In genomic region chr7:64501536-64502270, GRCm38 (mm10) we compare ENCODE assay signal across 8 mouse cellular contexts. TPM values are rescaled to one million over a fixed set of nuclear protein-coding genes. Genes with fewer than 3 reads are reported as not detected.
DNase-seq lines count a peak whose midpoint lies in the region; ATAC-seq lines count a peak whose summit lies in the region.

TSS of gene Apba2 (plus strand) at chr7:64501706.

- ATAC-seq in megakaryocyte progenitor cell, adult 5-6 weeks (replicated peaks; ENCODE audit: poor library complexity): peak; percentile 50; the same call in 1 of the 2 replicates
- peak; percentile 77 for ATAC-seq in stomach, embryonic 14.5 days (ENCODE audit: insufficient number of reproducible peaks, insufficient read depth, low FRiP score, low read depth)

- no peak within 1 kb of the TSS for H3K27ac ChIP-seq in stomach, embryonic 14.5 days (ENCODE audit: low read length)

- H3K4me3 ChIP-seq in stomach, embryonic 14.5 days (ENCODE audit: low read depth, low read length): peak within 1 kb of the TSS; percentile 49

- peak within 1 kb of the TSS; percentile 18; the same call in 1 of the 2 replicates for H3K9ac ChIP-seq in stomach, embryonic 14.5 days (replicated peaks; ENCODE audit: low read depth, low read length)

- H3K4me2 ChIP-seq in stomach, embryonic 14.5 days (replicated peaks; ENCODE audit: low read depth, low read length): peak within 1 kb of the TSS; percentile 96

- 0 out of 2 replicates have a peak, but pooled peaks cover 6% of the 10 kb centered on the region for H3K4me1 ChIP-seq in stomach, embryonic 14.5 days (ENCODE audit: control insufficient read depth, insufficient read depth, low read length)

- peak; percentile 15 for DNase-seq in ovary, postnatal 36 days (ENCODE audit: low spot score)
- DNase-seq in ovary, postnatal 10 days (ENCODE audit: low spot score): no peak
- DNase-seq in cerebellum, postnatal 10 days: peak; percentile 92 to 93
- DNase-seq in frontal cortex, postnatal 10 days (ENCODE audit: low spot score in 2 of 2): peak; percentile 49 to 75
- peak; percentile 38 to 64 for DNase-seq in layer of hippocampus, adult 8-10 months (ENCODE audit: low spot score in 2 of 2)
- no peak for DNase-seq in gastrocnemius, adult 18-20 months (ENCODE audit: low spot score)

- WGBS in stomach, embryonic 14.5 days: under 1% methylated on average over 81 of the region's 96 CpGs

- no peaks in the 10 kb centered on the region for H3K9me3 ChIP-seq in stomach, embryonic 14.5 days (ENCODE audit: control insufficient read depth, low read depth, low read length)

- H3K27me3 ChIP-seq in stomach, embryonic 14.5 days (ENCODE audit: control insufficient read depth, insufficient read depth, low read length): peaks cover 19% of the 10 kb centered on the region

- no peaks in the 10 kb centered on the region for H3K36me3 ChIP-seq in stomach, embryonic 14.5 days (ENCODE audit: control insufficient read depth, insufficient read depth, low read length)

RNA-seq across cellular contexts. Expression of gene Apba2, which starts in this region (rescaled TPM):
- total RNA-seq in layer of hippocampus, adult 8-10 months (2022): 100 to 1,000 TPM; 231 to 246 (median 238) TPM
- not detected in 2 replicates for total RNA-seq in megakaryocyte progenitor cell, adult 5-6 weeks (2015)
- not detected in 2 replicates for total RNA-seq in megakaryocyte progenitor cell, adult 5-6 weeks (2017)
- polyA plus RNA-seq in stomach, embryonic 14.5 days (2014; fragmentation: Nextera tagmentation; extraction: Ambion mirVana): 7.4 and 7.6 TPM in 2 replicates
- not detected for total RNA-seq in gastrocnemius, adult 18-20 months (2021)

Comparison
In these comparisons a context has a peak if more than half of its experiments do, and no peak if none do; other contexts are left out.
1. RNA of gene Apba2 (total RNA-seq): 231 to 246 TPM in layer of hippocampus, adult 8-10 months; not detected in gastrocnemius, adult 18-20 months and not detected in megakaryocyte progenitor cell, adult 5-6 weeks; every median in the first group is over 100 times any median in the second.
2. DNase-seq: peak in ovary, postnatal 36 days (single experiment), cerebellum, postnatal 10 days (2 of 2), frontal cortex, postnatal 10 days (2 of 2) and layer of hippocampus, adult 8-10 months (2 of 2); none in ovary, postnatal 10 days (single experiment) and gastrocnemius, adult 18-20 months (single experiment).
3. Peak in ATAC-seq in megakaryocyte progenitor cell, adult 5-6 weeks; RNA of the gene not detected or under 1 TPM.